ENCODE assay signal across 10 mouse cellular contexts in the genomic region with DNA sequence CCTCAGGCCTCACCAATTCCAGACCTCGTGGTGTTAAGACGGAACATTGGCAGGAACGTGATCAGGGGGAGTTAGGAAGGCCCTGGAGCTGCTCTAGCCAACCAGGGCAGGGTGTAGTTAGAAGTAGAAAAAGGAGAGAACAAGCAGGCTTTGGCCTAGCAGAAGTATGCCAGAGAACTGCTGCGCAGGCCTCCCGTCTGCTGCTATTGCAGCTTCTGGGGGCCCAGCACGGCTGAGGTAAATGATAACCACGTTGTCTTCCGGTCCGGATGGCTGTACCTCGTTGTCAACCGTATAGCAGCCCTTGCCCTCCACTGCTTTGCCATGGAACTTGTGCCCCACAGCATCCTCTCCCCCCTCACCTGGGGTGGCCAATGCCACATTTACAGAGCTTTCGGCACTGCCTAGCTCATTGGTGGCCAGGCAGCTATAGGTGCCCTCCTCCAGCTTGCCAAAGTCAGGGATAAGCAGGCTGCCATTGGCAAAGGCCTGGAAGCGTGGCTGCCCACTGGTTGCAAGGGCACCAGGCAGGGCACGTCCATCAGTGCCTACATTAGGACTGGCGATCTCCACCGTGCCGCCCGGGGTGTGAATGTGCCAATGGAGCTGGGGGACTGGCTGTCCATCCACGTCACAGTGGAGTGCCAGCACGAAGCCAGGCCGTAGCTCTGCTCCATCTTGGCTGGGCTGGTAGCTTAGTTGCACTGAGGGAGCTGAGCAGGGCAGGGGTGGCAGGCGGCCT. TPM values are rescaled to one million over a fixed set of nuclear protein-coding genes. Genes with fewer than 3 reads are reported as not detected.
DNase-seq lines count a peak whose midpoint lies in the region; ATAC-seq and TF ChIP-seq lines count a peak whose summit lies in the region.
"Had no signal": no experiment of that assay in that cellular context is flagged by ENCODE, and none has a peak within 500 bp of the region (broad histone marks: within the 10 kb centered on the region; RNA-seq: fewer than 3 reads in every experiment).

No protein-coding gene starts in this region.

- H3K9ac ChIP-seq in hindbrain, embryonic 11.5 days (ENCODE audit: low read depth, low read length) = no peak overlapping the region
- H3K9ac ChIP-seq in intestine, postnatal 0 days (ENCODE audit: low read depth, low read length) = no peak overlapping the region

- H3K9me3 ChIP-seq in hindbrain, embryonic 10.5 days = no peaks in the 10 kb centered on the region
- no peaks in the 10 kb centered on the region for H3K9me3 ChIP-seq in hindbrain, embryonic 11.5 days (ENCODE audit: control insufficient read depth, low read length)
- no peaks in the 10 kb centered on the region for H3K9me3 ChIP-seq in intestine, postnatal 0 days (ENCODE audit: control insufficient read depth)

- H3K4me1 ChIP-seq in hindbrain, embryonic 10.5 days (replicated peaks) = peaks cover 46% of the 10 kb centered on the region
- H3K4me1 ChIP-seq in hindbrain, embryonic 11.5 days (replicated peaks; ENCODE audit: control insufficient read depth, insufficient read depth, low read length) = no peaks in the 10 kb centered on the region
- H3K4me1 ChIP-seq in intestine, postnatal 0 days (replicated peaks; ENCODE audit: control insufficient read depth, insufficient read depth, low read length) = no peaks in the 10 kb centered on the region

- no peak overlapping the region for H3K4me3 ChIP-seq in hindbrain, embryonic 10.5 days
- H3K4me3 ChIP-seq in hindbrain, embryonic 11.5 days (ENCODE audit: low read depth, low read length) = no peak overlapping the region
- H3K4me3 ChIP-seq in intestine, postnatal 0 days (ENCODE audit: low read depth, low read length) = no peak overlapping the region
- H3K4me3 ChIP-seq: left cerebral cortex, adult 2 months had no signal

- no peak for TF ChIP-seq CTCF in intestine, postnatal 0 days (IDR thresholded peaks at IDR 0.05; ENCODE audit: low read depth)

- H3K4me2 ChIP-seq in hindbrain, embryonic 11.5 days (replicated peaks; ENCODE audit: low read depth, low read length) = no peak overlapping the region; the same call in 1 of the 2 replicates
- peak overlapping the region; percentile 53 for H3K4me2 ChIP-seq in intestine, postnatal 0 days (replicated peaks; ENCODE audit: low read depth)

- no peak for DNase-seq in hindbrain, embryonic 10.5 days (ENCODE audit: low spot score)
- no peak for DNase-seq in hindbrain, embryonic 11.5 days (ENCODE audit: low spot score)
- peak; percentile 32 for DNase-seq in thymus, postnatal 4 days
- DNase-seq in thymus, postnatal 0 days (ENCODE audit: low spot score) = no peak
- no peak for DNase-seq in ovary, adult 18-20 months (ENCODE audit: low spot score)
- no peak for DNase-seq in liver
- DNase-seq: lung, postnatal 36 days had no signal

- no peak for ATAC-seq in hindbrain, embryonic 11.5 days (ENCODE audit: low FRiP score)
- ATAC-seq in intestine, postnatal 0 days = no peak
- ATAC-seq: inflammation-experienced regulatory T-cells, adult 6 months had no signal

- H3K27ac ChIP-seq in hindbrain, embryonic 10.5 days = peak overlapping the region; percentile 83
- H3K27ac ChIP-seq in hindbrain, embryonic 11.5 days (ENCODE audit: low read depth, low read length) = no peak overlapping the region
- H3K27ac ChIP-seq in intestine, postnatal 0 days (ENCODE audit: low read depth, low read length) = no peak overlapping the region

- no peaks in the 10 kb centered on the region for H3K27me3 ChIP-seq in hindbrain, embryonic 10.5 days (ENCODE audit: insufficient read depth, poor library complexity, severe bottlenecking)
- H3K27me3 ChIP-seq in hindbrain, embryonic 11.5 days (ENCODE audit: control insufficient read depth, insufficient read depth, low read length) = no peaks in the 10 kb centered on the region
- no peaks in the 10 kb centered on the region for H3K27me3 ChIP-seq in intestine, postnatal 0 days (replicated peaks; ENCODE audit: control insufficient read depth, insufficient read depth, low read length)

- 0 out of 2 replicates have a peak, but pooled peaks cover under 1% of the 10 kb centered on the region for H3K36me3 ChIP-seq in hindbrain, embryonic 10.5 days
- H3K36me3 ChIP-seq in hindbrain, embryonic 11.5 days (ENCODE audit: control insufficient read depth, insufficient read depth, low read length) = no peaks in the 10 kb centered on the region
- no peaks in the 10 kb centered on the region for H3K36me3 ChIP-seq in intestine, postnatal 0 days (ENCODE audit: control insufficient read depth, insufficient read depth)

- 91% methylated on average over 22 of the region's 22 CpGs for WGBS in hindbrain, embryonic 10.5 days
- WGBS in hindbrain, embryonic 11.5 days = 88% methylated on average over 22 of the region's 22 CpGs
- 88% methylated on average over 22 of the region's 22 CpGs for WGBS in intestine, postnatal 0 days

RNA-seq across cellular contexts. Expression of a gene that starts 38.4 kb away (rescaled TPM):
- polyA plus RNA-seq in hindbrain, embryonic 10.5 days (2016; fragmentation: Nextera tagmentation; extraction: Ambion mirVana) = 0.90 and 0.99 TPM in 2 replicates
- 0.31 and 0.99 TPM in 2 replicates for polyA plus RNA-seq in hindbrain, embryonic 11.5 days (2014; fragmentation: Nextera tagmentation; extraction: Ambion mirVana)
- 0.27 and 1.1 TPM in 2 replicates for polyA plus RNA-seq in thymus, postnatal 0 days (2015; fragmentation: Nextera tagmentation; extraction: Ambion mirVana)
- polyA plus RNA-seq in intestine, postnatal 0 days (2015; fragmentation: Nextera tagmentation; extraction: Ambion mirVana) = 0.14 and 0.16 TPM in 2 replicates
- polyA plus RNA-seq: inflammation-experienced regulatory T-cells, adult 6 months had no signal

RNA-seq across cellular contexts. Expression of a gene that starts 47.1 kb away (rescaled TPM):
- 9.9 and 14.0 TPM in 2 replicates for polyA plus RNA-seq in hindbrain, embryonic 10.5 days (2016; fragmentation: Nextera tagmentation; extraction: Ambion mirVana)
- polyA plus RNA-seq in hindbrain, embryonic 11.5 days (2014; fragmentation: Nextera tagmentation; extraction: Ambion mirVana) = 15.5 and 16.7 TPM in 2 replicates
- polyA plus RNA-seq in thymus, postnatal 0 days (2015; fragmentation: Nextera tagmentation; extraction: Ambion mirVana) = 11.5 and 14.7 TPM in 2 replicates
- polyA plus RNA-seq in intestine, postnatal 0 days (2015; fragmentation: Nextera tagmentation; extraction: Ambion mirVana) = 26.9 and 29.6 TPM in 2 replicates

RNA-seq across cellular contexts. Expression of a gene that starts 47.1 kb away (rescaled TPM):
- polyA plus RNA-seq in hindbrain, embryonic 10.5 days (2016; fragmentation: Nextera tagmentation; extraction: Ambion mirVana) = 1.5 and 6.6 TPM in 2 replicates
- polyA plus RNA-seq in hindbrain, embryonic 11.5 days (2014; fragmentation: Nextera tagmentation; extraction: Ambion mirVana) = 5.5 and 6.7 TPM in 2 replicates
- 0.06 TPM in 1 of 2 replicates, not detected in the other for polyA plus RNA-seq in thymus, postnatal 0 days (2015; fragmentation: Nextera tagmentation; extraction: Ambion mirVana)
- 0.27 and 0.35 TPM in 2 replicates for polyA plus RNA-seq in intestine, postnatal 0 days (2015; fragmentation: Nextera tagmentation; extraction: Ambion mirVana)
- polyA plus RNA-seq: inflammation-experienced regulatory T-cells, adult 6 months had no signal
